Mouse (Mus musculus) spleen, adult 18-20 months (tissue): Measurements from ENCODE around the gene Lsm7.
A peak's percentile ranks its signal among the peaks of the same experiment; 100 is the strongest.

Experiments used
- DNase-seq, 2 experiments: peaks; one replicate each; pipeline ENCODE4 v3.0.0; 2022; ENCODE audit warnings: mixed read lengths in 2 of 2

Lsm7 gene

DNA sequence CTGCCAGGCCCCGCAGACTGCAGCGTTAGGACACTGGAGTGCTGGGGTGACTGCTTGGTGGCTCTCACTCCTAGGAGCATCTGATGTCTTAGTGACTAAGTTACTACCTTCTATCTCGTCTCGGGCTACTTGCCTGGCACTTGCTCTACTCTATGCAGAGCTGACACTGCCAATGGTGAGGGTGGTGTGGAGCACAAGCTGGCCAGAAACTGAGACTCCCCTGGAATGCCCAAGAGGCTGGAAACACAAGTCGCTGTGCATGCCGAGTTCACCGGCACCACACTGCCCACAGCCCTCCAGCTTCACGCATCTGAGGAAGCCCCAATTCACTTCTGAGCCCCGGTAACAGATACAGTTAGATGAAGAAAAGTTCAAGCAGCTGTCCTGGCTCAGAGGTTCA is 19.0 kb upstream of the Lsm7 start:
- DNase-seq, result no peak

- DNase-seq, result no peak
These were observed 16.6 kb upstream of the Lsm7 start, which contains the start of gene Tmprss9 for GRCm38 (mm10) chr10:80871581-80871980. Gene Tmprss9, plus strand, starts transcription at chr10:80871848.

DNA sequence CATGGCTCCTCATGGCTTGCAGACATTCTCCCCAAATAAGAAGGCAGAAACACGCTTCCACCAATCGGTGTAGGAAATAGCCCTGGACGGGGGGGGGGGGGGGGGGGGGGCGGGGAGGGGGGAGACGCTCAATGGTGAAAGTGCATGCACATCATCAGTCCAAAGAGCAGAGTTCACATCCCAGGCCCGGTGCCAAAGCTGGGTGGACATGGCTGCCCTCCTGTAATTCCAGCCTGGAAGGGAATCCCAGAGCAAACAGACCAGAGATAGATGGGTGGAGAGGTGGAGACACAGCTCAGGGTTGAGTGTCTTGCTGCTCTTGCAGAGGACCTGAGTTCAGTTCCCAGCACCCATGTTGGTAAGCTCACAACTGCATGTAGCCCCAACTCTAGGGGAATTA is 16.0 kb upstream of the Lsm7 start:
- DNase-seq, result no peak

DNA sequence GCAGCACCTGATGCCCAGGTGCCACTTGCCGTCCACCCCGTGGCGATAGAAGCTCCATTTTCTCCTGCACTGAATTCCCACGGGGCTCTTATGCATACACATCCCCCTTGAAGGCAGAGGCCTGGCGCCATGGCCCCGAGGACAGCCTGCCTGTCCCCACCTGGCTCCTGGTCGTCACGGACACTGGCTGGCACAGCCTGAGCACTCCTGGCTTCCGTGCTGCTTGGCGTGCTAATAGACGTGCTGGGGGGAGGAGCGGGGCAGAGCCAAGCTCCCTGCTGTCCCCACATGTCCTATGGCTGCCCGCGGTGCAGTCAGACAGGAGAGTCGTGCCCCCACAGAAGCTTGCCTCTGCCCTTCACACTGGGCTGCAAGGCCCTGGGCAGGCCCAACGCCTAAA is 9.4 kb upstream of the Lsm7 start:
- DNase-seq, result no peak

DNA sequence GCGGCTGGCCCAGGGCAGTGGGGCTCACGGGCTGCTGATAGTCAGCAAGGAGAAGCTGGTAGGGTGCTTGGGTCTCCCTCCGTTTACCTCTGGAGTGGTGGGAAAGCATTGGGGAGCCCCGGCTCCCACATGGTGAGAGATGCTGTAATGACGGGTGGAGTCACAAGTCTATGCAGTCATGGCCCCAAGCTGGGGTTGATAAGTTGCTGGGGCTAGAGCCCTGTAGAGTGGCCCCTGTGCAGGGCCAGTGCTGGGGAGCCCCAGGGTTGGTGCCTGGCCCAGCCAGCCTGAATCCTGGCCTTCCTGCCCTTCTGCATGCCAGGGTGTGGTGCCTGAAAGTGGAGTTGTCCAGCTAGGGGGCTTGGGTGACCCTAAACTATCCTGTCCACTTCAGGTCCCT is 7.3 kb upstream of the Lsm7 start:
- DNase-seq, result no peak

GRCm38 (mm10) chr10:80858350-80858935 is 3.4 kb upstream of the Lsm7 start:
- no peak for DNase-seq

GRCm38 (mm10) chr10:80857848-80858247 is 2.8 kb upstream of the Lsm7 start:
- DNase-seq, result no peak

DNA sequence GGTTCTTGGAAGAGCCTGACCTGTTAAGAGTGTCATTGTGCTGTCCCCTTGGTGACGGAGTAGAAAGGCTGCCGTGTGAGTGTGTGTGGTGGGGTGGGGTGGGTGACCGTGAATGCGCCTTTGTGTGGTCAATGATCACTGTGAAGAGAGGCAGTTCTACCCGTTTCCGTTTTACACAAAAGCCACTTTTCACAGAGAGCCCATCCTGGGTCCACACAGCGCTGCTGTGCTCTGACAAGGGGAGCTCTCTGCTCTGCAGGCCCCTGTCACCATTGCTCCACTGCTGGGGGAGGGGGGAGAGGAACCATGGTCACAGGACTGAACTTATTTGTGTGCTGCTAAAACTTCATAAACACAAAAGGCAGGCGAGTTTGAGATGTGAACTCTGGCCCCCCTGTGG is 2.4 kb upstream of the Lsm7 start:
- no peak for DNase-seq

DNA sequence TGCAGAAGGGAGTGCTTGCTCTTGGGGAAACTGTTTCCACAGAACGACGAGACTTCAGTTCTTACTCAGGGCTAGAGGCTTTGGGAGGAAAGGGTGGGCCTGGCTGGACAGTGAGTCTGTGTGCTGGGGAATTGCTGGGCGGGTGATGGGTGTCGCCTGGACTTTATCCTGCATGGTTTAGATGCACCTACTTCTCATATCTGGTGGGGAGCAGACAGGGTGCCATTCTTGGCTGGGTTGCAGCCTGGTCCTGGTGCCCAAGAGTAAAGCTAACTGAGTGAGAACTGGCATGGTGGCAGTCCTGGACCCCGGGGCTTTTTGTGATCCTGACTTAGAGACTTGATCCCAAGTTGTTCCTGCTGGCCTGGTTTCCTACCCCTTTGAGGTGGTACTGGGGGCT is 1.9 kb upstream of the Lsm7 start:
- no peak for DNase-seq

- DNase-seq, result no peak
These were observed 1.3 kb upstream of the Lsm7 start for GRCm38 (mm10) chr10:80856267-80856666.

DNA sequence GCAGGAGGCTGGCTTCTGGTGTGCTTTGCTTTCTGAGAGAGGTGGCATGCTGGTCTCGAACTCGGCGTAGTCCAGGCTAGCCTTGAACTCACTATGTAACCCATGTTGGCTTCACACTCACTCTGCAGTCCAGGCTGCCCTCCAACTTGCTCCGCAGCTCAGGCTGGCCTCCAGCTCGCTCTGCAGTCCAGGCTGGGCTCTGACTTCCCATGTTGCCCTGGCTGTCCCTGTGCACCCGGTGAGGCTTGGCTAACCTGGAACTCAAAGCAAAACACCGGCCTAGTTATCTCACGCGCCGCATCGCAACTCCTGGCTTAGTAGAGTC is 702 bp upstream of the Lsm7 start:
- DNase-seq, result no peak

- DNase-seq, result peak; percentile 52 to 58
These were observed 6.4 kb downstream of the Lsm7 start for GRCm38 (mm10) chr10:80848571-80848970.

- no peak for DNase-seq
These were observed 9.3 kb downstream of the Lsm7 start for GRCm38 (mm10) chr10:80845732-80846131.

DNA sequence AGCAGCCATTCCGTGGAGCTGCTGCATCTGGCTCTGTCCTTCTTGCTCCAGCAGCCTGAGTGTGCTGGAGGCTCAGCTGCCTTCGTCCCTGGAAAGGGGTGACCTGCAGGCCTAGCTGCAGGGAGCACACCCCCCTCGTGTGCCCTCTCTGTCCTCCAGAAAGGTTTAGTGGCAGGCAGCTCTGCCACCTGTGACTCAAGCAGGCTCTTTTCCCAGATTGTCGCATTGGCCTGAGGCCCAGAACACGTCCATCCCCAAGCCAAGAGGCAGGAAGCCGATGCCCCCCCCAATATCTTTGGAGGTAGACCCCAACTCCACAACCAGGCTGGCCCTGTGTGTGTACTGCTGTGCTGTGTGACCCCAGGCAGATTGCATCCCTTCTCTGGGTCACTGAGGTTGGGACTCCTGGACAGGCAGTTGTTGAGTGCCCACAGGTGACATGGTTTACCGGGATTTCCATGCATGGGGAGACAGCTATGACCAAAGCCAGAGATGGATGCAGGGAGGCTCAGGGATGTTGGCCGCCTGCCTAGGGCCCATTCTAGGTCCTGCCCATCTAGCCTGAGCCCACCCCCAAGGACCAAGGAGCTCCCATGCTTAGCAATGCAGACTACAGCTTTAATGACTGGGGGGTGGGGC is 9.8 kb downstream of the Lsm7 start:
- DNase-seq, result no peak

GRCm38 (mm10) chr10:80843931-80844547 is 11.0 kb downstream of the Lsm7 start, which contains the start of gene Lingo3:
Gene Lingo3, minus strand, starts transcription at chr10:80844039.
- DNase-seq, result no peak

DNA sequence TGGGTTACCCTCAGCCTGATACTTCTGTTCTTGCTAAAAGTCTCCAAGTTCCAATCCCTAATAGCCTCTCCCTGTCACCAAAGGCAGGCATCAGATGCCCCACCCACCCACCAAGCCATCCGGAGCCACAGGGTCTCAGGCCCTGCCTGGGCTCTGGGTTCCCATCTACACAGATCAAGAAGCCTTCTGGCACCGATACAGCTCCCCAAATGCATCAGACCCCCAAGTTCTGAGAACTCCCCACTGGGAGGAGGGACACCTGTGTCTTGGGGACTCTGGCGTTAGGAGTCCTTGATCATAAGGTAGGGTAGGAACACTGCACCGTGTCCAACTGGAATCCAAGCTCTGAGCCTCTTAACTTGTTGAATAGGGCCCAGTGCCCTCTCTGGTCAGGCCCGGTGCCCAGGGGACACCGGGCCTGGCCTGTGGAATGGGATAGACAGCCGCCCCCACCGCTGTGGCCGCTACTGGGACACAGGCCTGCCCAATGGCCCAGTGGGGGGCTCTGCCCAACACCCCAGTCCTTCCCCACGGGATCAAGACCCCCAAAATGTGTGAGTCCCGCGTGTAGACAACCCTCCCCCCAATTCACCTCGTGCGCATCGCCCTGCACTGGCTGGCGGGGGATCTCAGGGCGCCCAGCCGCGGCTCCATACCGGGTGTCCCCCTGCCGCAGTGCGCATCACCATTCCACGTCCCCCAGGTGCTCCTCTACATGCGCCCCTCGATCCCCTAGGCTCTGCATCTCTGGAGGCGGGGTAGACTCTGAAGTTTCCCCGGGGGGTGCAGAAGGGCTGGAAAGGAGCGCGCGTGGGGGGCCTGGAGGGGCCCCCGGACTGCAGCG is 11.7 kb downstream of the Lsm7 start:
- DNase-seq, result no peak

DNA sequence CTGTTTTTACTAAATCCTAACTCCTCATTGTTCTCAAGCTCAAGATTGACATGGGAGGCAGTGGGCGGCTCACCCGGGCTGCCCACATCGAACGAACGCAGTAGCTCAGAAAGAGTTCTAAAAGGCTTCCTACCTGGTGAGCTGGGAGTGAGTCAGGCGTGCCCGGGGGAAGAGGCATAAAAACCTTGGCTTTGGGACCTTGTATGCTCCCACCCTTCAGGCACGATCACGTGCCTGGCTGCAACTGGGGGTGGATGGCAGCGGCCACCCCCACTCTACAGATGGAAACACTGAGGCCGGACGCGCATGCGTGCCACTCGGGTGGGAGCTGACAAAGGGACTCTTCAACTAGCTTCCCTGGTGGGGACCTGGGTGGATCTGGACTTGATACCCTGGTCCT is 12.7 kb downstream of the Lsm7 start:
- DNase-seq, result no peak

DNA sequence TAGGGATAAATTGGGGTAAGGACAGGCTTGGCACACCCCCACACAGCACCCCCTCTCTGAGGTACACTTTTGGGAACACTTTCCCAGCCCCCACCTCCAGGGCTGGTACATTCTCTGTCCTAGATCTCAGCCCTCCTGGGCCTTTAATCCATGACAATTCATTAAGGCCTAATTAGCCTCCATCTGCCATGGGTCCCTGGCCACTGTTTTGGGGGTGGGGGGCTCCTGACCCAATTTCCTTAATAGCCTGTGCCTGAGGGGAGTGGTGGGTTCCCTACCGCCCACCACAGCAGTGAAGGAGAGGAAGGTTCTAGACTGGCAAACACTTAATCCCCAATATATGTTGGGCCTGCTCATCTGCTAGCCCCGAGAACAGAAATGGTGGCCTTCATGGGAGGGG is 13.3 kb downstream of the Lsm7 start:
- DNase-seq, result no peak

DNA sequence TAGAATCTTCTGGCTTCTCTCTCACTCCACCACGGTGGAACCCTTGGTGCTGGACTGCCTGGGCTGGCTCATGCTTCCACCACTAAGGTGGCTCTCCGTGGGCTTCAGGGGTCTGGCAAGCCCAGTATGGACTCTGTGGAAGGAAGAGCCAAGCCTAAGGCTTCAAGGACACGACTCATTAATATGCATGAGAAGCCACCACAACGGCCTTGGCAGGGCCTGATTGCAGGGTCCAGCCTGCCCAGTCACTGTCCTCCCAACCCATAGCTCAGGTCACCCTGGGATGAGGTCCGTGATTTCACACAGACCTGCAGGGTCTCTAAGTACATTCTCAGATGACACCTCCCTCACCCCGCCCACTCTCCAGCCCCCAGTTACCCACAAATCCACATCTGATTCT is 15.2 kb downstream of the Lsm7 start:
- no peak for DNase-seq

DNA sequence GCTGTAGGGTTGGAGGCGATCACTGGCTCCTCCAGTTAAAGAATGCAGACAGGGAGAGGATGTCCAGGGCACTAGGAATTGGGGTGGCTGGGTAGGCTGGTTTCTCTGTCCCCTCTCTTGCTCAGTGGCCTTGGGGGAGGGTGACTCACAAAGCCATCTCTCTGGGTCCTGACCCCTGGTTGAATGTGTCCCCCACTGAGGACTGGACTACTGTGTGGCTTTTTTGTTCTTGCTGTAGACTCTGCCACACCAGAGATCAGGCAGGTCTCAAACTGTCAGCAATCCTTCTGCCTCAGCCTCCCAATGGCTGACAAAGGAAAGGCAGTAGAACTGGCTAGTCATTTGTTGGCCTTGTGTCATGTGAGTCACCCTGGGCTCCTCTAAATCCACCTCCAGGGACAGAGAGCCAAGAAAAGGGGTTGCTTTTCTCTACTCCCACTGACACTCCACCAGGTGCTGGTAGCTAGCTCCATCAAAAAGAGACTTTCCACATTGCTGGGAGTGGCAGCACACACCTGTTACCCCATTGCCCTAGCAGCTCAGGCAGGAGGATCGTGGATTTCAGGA is 16.6 kb downstream of the Lsm7 start:
- no peak for DNase-seq

GRCm38 (mm10) chr10:80837827-80838226 is 17.2 kb downstream of the Lsm7 start:
- no peak for DNase-seq

DNA sequence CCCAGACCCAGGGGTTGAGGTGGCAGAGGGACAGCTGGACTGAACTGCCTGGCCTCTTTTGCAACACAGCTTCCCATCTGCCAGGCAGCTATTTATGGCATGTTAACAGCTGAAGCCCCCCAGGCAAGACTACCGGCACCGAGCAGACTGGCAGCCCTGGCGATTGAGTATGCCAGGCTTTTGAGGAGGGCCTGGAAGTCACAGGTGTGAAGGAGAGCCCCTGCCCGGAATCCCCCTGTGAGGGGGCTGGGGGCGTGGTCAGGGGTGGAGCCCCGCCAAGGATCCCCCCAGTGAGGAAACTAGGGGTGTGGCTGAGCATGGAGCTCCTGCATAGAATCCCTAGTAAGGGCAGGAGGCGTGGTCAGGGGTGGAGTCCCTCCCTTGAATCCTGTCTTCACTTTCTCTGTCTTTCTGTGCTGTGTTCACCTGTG is 18.0 kb downstream of the Lsm7 start:
- no peak for DNase-seq

DNA sequence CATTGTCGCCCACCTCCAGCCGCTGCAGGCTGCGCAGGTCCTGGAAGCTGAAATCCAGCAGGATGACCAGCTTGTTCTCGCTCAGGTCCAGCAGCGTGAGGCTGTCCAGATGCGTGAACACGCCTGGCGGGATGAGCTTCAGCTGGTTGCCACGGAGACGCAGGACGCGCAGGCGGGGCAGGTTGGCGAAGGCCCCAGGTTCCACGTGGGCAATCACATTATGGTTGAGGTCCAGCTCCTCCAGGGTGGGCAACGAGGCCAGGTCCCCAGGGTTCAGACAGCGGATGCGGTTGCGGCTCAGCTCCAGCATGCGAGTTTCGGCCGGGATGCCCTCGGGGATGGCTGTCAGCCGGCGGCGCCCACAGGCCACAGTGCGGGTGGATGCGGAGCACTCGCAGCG is 19.4 kb downstream of the Lsm7 start:
- DNase-seq, result no peak
